Mouse (Mus musculus) kidney, adult 11 months (tissue): ENCODE measurements around the gene Tnfrsf9.
A peak's percentile ranks its signal among the peaks of the same experiment; 100 is the strongest.
"Not testable (repeated sequence)": the region's sequence is repeated elsewhere in the genome, so short reads cannot be mapped to it uniquely, and the experiment has no call there.

Source experiments
- DNase-seq: peaks from one replicate; pipeline ENCODE4 v3.0.0; 2022

Tnfrsf9 gene

DNA sequence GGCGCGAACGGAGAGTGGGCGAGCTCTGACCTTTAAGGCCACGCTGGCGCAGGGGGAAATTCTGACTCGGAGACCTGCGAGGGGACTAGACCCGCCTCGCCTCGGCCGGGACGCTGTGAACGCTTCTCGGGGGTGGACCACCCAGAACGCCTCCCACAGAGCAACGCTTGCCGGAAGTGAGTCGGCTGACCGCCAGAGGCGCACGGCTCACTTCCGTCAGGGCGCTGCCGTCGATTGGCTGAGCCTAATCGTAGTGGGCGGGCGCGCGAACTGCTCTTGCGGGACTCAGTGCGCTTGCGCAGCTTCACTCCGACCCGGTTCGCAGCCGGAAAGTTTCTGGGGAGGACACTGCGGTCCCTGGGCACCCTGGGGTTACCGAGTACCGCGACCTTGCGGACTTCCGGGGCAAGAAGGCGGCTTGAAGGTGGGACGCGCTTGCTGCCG lies at the start of gene Tnfrsf9, which contains the start of gene Park7:
Tnfrsf9 (plus strand) TSS at position 273 of the 444 bp plus-strand sequence.
Park7 (minus strand) TSS at position 148 of the 444 bp plus-strand sequence.
- peak; percentile 97 for DNase-seq

DNA sequence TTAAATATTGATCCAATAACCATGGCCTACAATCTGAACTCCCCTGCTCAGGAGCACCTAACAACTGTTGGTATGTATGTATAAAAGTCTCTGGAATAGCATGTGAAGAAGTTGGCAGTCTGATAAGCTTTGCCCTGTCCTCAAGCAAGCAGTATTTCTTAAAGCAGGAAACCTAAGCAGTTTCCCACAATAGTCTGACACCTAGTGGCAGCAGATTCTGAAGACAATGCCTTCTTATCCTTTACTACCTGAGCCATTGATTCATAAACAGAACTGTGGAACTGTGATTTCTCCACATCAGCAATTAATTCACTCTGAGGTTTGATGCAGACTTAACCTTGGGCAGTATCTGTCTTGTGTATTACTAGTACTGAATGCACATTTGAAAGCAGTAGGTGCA lies 49.0 kb upstream of the Tnfrsf9 start:
- no peak for DNase-seq

DNA sequence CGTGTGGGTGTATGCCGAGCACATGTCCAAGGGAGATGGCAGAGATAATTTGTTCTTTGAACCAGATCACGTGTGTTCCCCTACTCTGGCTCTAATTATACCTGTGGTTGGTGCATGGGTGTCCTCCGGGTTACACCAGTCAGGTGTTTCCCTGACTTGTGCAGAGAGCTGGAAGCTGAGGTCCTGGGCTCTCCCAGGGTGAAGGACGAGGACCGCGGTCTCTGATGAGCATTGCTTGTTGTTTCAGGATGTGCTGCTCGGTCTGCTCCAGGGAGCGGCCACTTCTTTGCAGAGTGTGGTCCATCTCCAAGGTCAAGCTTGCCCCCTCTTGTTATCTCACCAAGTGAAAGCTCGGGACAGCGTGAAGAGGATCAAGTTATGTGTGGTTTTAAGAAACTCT lies 48.3 kb upstream of the Tnfrsf9 start:
- peak; percentile 31 for DNase-seq

DNA sequence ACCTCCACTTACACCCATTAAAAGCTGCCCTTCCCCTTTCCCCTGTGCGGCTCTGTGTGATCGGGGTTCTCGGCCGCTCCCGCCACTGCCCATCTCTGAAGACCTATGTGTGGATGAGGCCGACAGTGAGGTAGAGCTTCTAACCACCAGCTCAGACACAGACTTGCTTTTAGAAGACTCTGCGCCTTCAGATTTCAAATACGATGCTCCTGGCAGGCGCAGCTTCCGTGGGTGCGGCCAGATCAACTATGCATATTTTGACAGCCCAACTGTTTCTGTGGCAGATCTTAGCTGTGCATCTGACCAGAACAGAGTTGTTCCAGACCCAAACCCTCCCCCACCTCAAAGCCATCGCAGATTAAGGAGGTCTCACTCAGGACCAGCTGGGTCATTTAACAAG lies 47.9 kb upstream of the Tnfrsf9 start:
- no peak for DNase-seq

DNA sequence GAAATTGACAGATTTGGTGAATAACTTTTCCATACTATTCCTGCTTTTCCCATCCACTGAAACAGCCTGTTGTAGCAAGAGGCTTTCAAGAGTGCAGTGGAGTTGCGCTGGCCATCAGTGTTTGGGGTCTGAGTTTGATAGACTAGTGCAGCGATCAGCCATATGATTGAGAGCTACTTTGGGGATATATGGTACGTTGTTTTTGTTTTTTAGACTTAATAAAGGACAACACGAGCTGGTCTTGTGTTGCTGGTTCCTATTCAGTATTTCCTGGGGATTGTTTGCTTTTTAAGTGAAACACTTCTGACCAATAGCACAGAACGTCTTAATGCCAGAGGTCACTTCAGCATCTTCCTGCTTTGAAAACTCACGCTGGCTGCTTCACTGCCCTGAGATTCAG lies 46.2 kb upstream of the Tnfrsf9 start:
- no peak for DNase-seq

DNA sequence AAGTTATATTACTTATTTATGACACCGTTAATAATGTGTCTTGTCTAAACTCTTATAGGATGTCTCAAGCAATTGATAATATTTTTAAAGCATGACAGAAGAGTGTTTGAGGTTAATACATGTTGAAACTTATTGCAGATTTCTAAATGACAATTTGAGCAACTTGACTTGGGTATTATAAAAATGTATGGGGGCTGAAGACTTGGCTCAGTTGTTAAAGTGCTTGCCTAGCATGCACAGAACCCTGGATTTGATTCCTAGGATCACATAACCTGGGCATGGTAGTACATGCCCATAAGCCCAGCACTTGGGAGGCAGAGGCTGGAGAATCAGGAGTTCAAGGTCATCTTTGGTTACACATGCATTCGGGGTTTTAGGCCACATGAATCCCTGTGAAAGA lies 45.5 kb upstream of the Tnfrsf9 start:
- DNase-seq, result no peak

DNA sequence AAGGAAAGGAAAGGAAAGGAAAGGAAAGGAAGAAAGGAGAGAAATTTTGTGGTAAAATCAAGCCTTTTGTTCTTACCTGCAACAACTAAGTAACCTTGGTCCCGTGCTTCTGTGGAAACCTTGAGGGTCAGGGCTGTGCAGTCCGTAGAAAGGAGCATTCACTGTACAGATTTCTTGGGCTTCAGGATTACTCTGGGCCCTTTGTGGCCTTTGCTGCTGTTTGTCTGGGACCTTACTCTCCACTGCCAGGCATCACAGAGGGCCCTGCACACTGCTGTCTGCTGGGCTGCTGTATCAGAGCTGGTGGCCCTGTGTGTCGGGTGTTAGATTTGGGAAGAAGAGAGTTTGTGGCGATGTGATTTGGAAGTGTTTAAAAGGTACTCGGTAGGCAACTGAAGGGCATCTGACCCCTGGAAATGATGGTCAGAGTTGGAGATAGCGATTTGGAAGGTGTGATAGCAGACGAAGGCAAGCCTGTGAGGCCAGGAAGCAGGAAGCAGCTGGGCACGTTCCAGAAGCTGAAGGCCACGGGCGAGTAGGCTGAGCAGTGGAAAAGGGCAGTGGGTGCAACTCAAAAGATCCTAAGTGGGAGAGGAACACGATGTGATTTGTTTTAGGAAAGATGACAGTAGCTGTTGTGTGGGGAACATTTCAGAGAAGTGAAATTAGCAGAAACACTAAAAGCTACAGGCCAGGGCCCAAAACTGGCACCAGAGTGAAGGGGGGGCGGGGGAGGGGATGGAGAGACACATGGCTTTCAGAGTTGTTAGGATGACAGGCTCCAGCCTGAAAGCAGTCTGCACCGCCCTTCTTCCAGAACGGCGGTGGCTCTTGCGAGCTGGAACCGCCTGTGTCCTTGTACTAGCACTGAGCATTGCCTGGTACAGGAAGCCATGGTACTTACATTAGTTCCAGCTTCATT lies 44.8 kb upstream of the Tnfrsf9 start:
- no peak for DNase-seq

DNA sequence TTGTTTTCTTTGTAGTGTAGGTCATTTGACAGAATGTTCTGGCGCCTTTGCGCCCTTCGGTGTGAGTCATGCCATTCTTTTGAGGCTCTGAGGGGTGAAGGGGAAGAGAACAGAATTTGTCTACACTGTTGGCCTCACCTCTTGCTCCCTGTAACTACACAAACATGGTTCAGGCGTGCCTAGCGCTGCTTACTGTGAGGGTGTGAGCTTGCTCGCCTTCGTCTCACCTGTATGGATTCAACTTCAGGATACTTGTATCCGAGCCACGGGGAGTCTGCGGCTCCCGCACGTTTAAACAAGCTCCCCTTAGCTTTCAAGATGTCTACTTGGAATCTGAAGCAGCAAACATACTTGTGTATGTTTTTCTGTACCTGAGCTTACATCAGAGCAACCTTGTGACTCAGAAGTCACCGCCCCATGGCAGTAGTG lies 43.4 kb upstream of the Tnfrsf9 start:
- DNase-seq, result peak; percentile 35

DNA sequence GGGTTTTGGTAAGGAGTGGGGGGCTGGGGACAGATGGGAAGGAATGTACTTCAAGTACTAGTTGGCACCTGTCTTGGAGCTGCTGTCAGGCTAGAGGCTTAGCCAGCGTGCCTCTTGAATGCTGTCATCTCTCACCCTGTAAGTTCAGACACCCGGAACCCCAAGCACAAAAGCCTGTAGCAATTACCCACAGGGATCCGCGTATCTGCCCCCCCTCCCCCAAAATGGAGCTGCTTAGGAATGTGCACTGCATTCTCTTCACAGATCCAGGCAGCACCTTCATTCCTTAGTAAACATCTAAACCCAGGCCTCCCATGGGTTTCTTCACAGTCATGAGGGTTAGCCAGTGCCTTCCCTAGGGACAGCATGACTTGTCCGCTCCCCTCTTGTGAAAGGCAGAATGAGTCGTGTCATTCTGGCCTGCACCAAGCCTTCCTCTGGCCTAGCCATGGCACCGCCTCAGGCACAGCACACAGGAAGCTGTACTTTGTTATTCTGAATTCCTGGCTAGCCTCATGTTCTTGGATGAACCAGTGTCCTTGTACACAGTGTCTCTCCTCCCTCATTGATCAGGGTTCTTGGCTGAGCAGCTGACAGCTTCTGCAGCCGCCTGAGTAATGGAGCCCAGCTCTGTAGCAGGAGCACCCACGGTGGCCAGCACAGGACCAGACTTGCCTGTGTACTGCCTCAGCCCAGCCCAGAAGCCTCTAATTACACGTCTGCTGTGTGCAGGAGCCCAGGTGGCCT lies 42.8 kb upstream of the Tnfrsf9 start:
- DNase-seq, result peak; percentile 71

DNA sequence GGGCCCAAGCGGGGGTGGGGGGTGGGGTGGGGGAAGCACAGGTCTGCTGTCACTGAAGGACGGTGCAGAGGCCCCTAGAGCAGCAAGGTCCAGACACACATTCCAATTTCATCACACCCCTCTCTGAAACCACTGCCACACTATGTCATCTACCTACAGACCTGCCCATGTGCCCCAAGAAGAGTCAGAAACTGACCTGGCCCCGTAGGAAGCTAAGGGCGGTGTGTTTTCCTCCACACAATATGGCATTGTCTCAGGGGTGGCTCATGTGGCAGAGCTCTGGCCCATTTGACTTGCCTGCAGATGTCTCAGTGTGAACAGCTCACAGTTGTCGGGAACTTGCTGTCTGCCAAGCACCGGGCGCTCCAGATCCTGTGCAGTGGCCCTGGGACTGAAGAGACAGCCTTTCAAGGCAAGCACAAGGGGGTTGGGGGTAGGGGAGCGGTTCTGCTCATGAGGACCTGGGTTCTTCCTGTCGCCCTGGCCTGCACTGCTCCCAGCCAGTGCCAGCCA lies 42.2 kb upstream of the Tnfrsf9 start:
- DNase-seq, result peak; percentile 65

DNA sequence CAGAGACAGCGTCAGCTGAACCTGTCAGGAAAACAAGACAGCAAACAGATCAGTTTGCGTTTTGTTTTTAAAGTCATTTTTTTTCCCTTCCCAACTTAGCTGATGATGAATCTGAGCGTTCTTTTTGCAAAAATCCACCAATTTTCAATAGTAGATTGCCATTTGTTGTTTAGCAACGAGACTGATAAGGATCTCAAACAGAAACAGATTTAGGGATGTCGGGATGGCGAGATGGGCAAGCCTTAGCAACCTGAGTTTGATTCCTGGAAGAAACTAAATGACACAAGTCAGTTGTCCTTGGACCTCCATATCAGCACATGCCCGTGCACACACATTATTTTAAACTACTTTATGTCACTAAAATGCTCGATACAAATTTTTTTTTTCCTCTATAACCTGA lies 41.7 kb upstream of the Tnfrsf9 start:
- DNase-seq, result no peak

DNA sequence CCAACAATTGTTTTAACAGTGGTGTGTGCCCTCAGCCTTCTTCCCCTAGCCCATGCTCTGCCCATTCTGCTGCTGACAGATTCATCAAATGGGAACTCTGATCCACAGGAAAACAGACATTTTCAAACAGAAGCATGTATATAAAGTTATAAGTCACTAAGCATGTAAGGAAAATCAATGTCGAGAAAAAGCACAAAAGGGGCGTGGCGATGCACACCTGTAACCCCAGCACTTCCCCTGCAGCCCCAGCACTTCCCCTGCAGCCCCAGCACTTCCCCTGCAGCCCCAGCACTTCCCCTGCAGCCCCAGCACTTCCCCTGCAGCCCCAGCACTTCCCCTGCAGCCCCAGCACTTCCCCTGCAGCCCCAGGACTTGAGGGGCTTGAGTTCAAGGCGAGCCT lies 39.9 kb upstream of the Tnfrsf9 start:
- not testable (repeated sequence) for DNase-seq

DNA sequence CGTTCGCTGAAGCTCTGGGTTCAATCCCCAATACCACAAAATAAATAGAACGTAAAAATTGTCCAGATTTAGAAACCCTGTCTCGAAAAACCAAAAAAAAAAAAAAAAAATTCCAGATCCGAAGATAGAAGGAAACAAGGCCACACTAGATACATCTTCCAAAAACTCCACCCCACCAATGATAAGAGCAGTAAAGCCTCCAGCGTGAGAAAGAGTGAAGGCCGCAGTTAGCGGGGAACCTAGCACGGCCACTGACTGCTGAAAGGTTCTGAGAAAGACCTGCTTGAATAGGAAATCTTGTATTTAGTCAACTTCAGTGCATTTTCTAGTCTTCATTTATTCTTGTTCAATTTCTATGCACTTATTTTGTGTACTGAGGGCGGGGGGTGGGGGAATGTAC lies 39.0 kb upstream of the Tnfrsf9 start:
- DNase-seq, result no peak

DNA sequence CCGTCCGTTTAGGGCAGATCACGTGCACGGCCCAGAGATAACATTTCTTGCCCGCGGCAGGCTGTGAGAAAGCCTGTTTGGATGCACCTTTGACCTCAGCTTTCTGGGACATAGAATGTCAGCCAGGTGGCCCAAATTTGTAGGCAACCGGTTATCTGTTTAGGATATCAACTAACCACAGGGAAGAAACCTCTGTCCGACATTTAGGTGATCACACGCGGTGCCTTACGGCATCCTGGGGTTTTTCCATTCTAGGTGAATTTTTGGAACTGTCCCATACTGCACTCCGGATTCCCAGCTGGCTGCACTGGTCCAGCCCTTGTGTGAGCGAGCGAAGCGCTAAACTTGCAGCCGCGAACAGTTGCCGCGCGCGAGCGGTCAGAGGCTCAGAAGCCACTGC lies 34.7 kb upstream of the Tnfrsf9 start:
- no peak for DNase-seq

DNA sequence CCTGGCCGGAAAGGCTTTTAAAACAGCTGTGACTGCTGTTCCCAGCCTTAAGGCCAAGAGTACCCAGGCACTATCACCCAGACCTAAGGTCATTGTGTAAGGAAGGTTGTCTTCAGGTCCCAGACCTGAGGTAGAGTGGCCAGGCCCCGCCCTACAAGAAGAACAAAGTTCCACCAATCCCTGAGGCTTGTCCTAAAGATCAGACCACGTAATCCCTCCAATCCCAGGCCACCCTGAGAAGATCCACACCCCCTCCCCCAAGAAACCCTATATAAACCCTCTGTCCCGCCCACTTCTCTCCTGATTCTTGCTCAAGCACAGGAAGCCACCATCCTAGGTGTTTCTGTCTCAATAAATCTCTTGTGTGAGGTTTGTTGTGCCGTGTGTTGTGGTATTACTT lies 34.0 kb upstream of the Tnfrsf9 start:
- no peak for DNase-seq

DNA sequence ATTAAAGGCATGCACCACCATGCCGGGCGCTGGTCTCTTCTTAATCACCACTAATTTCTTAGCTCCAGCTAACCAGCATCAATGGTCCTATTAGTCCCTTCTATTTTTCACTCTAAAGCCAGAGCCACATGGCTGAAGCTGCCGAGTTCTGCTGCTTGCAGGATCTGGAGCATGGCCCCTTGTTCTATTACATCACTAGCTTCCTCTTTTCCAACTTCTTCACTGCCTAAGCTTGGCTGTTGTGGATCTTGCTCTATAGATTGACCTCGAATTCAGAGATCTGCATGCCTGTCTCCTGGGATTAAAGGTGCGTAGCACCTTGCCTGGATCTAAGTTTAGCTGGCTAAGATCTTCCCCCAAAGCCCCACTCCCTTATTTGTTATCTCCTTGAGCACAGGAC lies 31.7 kb upstream of the Tnfrsf9 start:
- DNase-seq, result no peak

DNA sequence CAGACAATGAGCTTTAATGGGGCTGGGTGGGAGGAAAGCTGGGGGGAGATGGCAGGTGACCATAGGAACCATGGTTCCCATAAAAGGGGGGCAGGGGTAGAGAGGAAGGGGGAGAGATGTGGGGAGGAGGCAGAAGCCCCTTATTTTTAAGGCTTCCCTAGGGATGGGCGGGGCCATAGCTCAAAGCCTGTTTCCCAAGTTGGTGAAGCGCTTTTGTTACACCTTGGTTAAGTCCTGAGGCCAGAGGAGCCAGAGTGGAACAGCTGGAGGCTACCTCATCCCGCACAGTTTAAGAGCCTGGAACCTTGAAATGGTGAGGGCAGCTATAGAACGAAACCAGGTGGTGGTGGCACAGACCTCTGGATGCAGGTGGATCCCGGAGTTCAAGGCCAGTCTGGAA lies 26.5 kb upstream of the Tnfrsf9 start:
- no peak for DNase-seq

DNA sequence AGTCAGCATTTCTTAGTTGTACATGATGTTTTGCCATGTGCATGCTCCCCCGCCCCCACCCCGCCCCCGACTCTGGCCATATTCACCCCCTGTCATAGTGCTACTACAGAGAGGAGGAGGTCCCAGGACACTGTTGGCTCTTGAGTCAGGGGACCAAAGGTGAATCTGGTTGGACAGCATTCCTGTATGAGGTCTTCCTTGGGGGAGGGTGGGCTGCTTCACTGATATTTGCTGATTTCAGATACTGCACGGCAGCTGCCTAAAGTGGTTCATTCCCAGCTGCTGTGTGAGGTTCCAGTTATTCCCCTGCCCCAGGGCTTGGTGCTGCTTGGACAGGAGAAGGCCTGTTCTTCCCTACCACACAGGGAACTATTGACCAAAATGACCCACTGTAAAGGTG lies 25.9 kb upstream of the Tnfrsf9 start:
- DNase-seq, result no peak

DNA sequence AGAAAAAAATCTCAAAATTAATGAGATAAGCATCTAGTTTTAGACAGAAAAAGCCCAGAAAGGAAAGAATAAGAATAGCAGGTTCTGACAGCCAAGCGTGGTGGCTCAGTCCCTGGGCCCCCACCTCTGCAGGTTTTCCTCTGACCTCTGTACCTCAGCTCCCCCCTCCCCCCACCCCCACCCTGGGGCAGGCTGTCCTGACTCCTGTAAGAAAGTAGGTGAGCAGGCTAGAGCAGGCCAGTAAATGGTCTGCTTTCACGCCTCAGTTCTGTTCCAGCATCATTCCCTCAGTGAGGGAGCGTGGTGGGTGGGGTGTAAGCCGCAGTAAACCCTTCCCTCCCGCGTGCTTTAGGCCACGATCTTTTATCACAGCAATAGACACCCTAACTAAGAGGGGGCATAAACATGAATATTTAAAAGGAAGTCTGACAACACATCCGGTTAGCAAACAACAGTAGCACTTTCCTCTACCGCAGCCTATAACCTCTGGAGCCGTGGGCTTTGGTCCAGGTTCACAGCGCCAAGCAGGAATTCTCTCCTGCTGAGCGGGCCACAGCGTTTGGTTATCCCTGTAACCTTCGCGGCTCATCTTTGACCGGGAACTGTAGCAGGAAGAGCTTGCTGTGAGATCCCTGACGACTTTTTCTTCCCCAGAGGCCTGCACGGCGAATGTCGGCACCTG lies 24.9 kb upstream of the Tnfrsf9 start:
- DNase-seq, result peak; percentile 36

DNA sequence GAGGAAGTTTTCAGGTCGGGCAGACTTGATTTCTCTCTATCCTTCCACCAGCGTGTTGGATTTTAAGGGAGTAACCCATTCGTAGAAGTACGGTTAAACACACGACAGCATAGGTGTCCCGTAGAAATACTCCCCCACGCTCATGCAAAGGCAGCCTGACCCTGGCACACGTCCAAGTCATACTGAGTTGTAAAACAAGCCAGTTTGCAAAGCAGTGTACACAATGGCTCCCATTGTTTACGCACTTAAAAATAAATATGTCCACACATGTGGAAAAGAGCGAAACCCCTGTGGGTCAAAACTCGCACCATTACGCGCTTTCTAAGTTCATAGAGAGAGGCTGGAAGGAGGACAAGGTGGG lies 24.4 kb upstream of the Tnfrsf9 start:
- DNase-seq, result no peak

DNA sequence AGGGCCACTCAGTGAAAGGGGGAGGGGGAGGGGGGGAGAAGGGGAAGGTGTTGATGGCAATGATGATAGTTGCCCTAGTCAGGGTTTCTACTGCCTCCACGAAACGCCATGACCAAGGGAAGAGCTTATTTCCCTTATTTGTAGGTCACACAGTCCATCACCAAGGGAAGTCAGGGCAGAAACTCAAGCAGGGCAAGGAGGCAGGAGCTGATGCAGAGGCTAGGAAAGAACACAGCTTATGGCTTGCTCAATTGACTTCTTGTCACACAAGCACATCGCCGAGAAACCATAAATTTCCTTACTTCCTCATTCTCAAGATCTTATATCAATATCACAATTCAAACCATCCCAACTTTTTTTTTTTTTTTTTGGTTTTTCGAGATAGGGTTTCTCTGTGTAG lies 23.1 kb upstream of the Tnfrsf9 start:
- DNase-seq, result no peak

DNA sequence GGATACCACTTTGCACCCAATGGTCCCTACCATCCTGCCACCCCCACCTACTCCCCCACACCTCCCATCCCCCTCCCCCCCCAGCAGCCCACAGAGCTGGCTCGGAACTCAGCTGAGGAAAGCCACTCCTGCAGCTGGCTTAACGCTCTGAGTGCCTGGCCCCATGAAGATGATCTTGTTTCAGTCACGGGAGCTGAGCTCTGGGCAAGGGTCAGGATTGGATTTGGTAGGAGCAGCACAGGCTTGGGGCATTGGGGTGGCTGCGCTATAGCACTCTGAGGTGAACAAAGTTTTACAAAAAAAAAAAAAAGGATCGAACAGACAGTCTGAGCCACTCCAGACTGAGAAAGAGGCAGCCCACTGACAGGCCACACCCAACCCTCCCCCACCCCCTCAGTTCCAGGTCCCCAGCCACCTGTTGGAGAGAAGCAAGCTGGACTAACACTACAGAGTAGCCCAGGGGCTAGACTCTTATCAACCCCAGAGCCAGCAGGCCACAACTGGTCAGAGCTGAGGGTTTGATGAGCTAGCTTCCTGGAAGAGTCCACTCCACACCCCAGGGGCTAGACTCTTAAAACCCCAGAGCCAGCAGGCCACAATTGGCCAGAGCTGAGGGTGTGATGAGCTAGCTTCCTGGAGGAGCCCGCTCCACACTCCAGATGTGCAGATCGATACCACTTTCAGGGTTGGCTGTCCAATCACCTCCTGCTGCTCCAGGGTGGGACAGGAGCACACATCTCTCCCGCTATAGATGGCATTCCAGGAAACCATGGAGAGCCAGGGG lies 19.5 kb upstream of the Tnfrsf9 start:
- DNase-seq, result no peak
